Mouse (Mus musculus) CH12.LX (cell line): ENCODE data around the gene Aspg. TPM values are rescaled to one million over a fixed set of nuclear protein-coding genes. Genes with fewer than 3 reads are reported as not detected.
A peak's percentile ranks its signal among the peaks of the same experiment; 100 is the strongest.

ENCODE experiments used
- DNase-seq: peaks from one replicate; pipeline ENCODE4 v3.0.0-alpha.2; 2013; ENCODE audit errors: extremely low read depth
- H3K27ac ChIP-seq: 2 replicates; pipeline ENCODE4 v1.5.1; 2012; ENCODE audit warnings: low read depth, mild to moderate bottlenecking, control low read depth, moderate library complexity; ENCODE audit not compliant: insufficient read depth
- H3K27me3 ChIP-seq: replicated peaks from 2 replicates; pipeline ENCODE3; 2012; ENCODE audit warnings: inconsistent platforms
- H3K36me3 ChIP-seq, 2 experiments: replicated peaks in 1 of 2; 2 replicates each; pipeline versions ENCODE3 to v1.6.1; 2012; ENCODE audit warnings: inconsistent platforms in 1 of 2, low read length in 1 of 2, mild to moderate bottlenecking in 1 of 2, mixed read lengths in 1 of 2, moderate library complexity in 1 of 2; ENCODE audit not compliant: control insufficient read depth in 1 of 2, insufficient read depth in 1 of 2
- H3K4me1 ChIP-seq, 2 experiments: 2 replicates each; pipeline ENCODE4 v1.6.1; 2012; ENCODE audit warnings: inconsistent platforms in 1 of 2, moderate library complexity in 1 of 2; ENCODE audit not compliant: insufficient read depth in 2 of 2, control insufficient read depth in 1 of 2
- H3K4me2 ChIP-seq: 2 replicates; pipeline ENCODE4 v1.6.1; 2012; ENCODE audit warnings: low read depth, mild to moderate bottlenecking, control low read depth; ENCODE audit not compliant: poor library complexity, insufficient read depth, severe bottlenecking
- H3K4me3 ChIP-seq, 3 experiments: fragments of 150-350 bp in 1 of 3; sonication (generic) in 1 of 3; replicated peaks in 1 of 3; 2 replicates each; pipeline versions ENCODE3 to v1.5.1; 2011 to 2012; ENCODE audit warnings: low read depth in 2 of 3, low read length in 2 of 3, mild to moderate bottlenecking in 2 of 3, moderate library complexity in 2 of 3, control low read depth in 1 of 3, improper control_type of control experiment in 1 of 3, inconsistent platforms in 1 of 3, mixed read lengths in 1 of 3; ENCODE audit not compliant: poor library complexity in 1 of 3
- H3K79me2 ChIP-seq: replicated peaks from 2 replicates; pipeline ENCODE4 v1.6.1; 2012; ENCODE audit warnings: mild to moderate bottlenecking, moderate library complexity; ENCODE audit not compliant: control insufficient read depth, poor library complexity, insufficient read depth, severe bottlenecking; ENCODE audit errors: extremely low read depth
- H3K9ac ChIP-seq: 2 replicates; pipeline ENCODE4 v1.6.1; 2012; ENCODE audit warnings: low read depth, mild to moderate bottlenecking, control low read depth, moderate library complexity; ENCODE audit not compliant: insufficient read depth
- H3K9me3 ChIP-seq: replicated peaks from 2 replicates; pipeline ENCODE3; 2012; ENCODE audit warnings: low read length, inconsistent platforms, mixed read lengths
- CHD2 ChIP-seq: IDR thresholded peaks from 2 replicates; pipeline ENCODE4 v1.6.1; 2011; ENCODE audit warnings: low read length, improper control_type of control experiment
- CTCF ChIP-seq, 2 experiments: IDR thresholded peaks in 1 of 2; conservative IDR thresholded peaks in 1 of 2; 2 replicates each; pipeline ENCODE4 v1.5.1; 2011 to 2012; ENCODE audit warnings: low read depth in 2 of 2, low read length in 2 of 2, improper control_type of control experiment in 1 of 2, inconsistent platforms in 1 of 2, mild to moderate bottlenecking in 1 of 2, moderate library complexity in 1 of 2
- ELF1 ChIP-seq: IDR thresholded peaks from 2 replicates; pipeline ENCODE4 v1.6.1; 2014; ENCODE audit warnings: low read depth, mild to moderate bottlenecking, inconsistent platforms, low read length, improper control_type of control experiment
- IRF4 ChIP-seq: IDR thresholded peaks from 2 replicates; pipeline ENCODE4 v1.6.1; 2014; ENCODE audit warnings: low read depth, mild to moderate bottlenecking, inconsistent platforms, low read length, improper control_type of control experiment
- JUN ChIP-seq: IDR thresholded peaks from 2 replicates; pipeline ENCODE4 v1.6.1; 2011; ENCODE audit warnings: low read depth, mild to moderate bottlenecking, low read length, improper control_type of control experiment, moderate library complexity; ENCODE audit not compliant: insufficient read depth
- JUND ChIP-seq: conservative IDR thresholded peaks from 2 replicates; pipeline ENCODE4 v1.6.1; 2011; ENCODE audit warnings: low read depth, low read length, improper control_type of control experiment
- MAX ChIP-seq: IDR thresholded peaks from 2 replicates; pipeline ENCODE4 v1.6.1; 2011; ENCODE audit warnings: low read length, improper control_type of control experiment
- MAZ ChIP-seq: IDR thresholded peaks from 2 replicates; pipeline ENCODE4 v1.6.1; 2012; ENCODE audit warnings: low read depth, mild to moderate bottlenecking, inconsistent platforms, low read length, improper control_type of control experiment, moderate library complexity
- MYC ChIP-seq: IDR thresholded peaks from 2 replicates; pipeline ENCODE4 v1.6.1; 2011; ENCODE audit warnings: low read depth, mild to moderate bottlenecking, improper control_type of control experiment, low read length
- POLR2A ChIP-seq: IDR thresholded peaks from 2 replicates; pipeline ENCODE4 v1.6.1; 2011; ENCODE audit warnings: low read depth, mild to moderate bottlenecking, improper control_type of control experiment, low read length
- POLR2AphosphoS2 ChIP-seq: IDR thresholded peaks from 2 replicates; pipeline ENCODE4 v1.6.1; 2011; ENCODE audit warnings: low read depth, low read length, improper control_type of control experiment
- RAD21 ChIP-seq: IDR thresholded peaks from 2 replicates; pipeline ENCODE4 v1.6.1; 2011; ENCODE audit warnings: low read depth, mild to moderate bottlenecking, low read length, improper control_type of control experiment, moderate library complexity
- RCOR1 ChIP-seq: conservative IDR thresholded peaks from 2 replicates; pipeline ENCODE4 v1.6.1; 2012; ENCODE audit warnings: low read depth, mild to moderate bottlenecking, inconsistent platforms, low read length, improper control_type of control experiment
- SIN3A ChIP-seq: IDR thresholded peaks from 2 replicates; pipeline ENCODE4 v1.6.1; 2012; ENCODE audit warnings: low read length, improper control_type of control experiment, inconsistent platforms
- SMC3 ChIP-seq: IDR thresholded peaks from 2 replicates; pipeline ENCODE4 v1.6.1; 2011; ENCODE audit warnings: low read depth, low read length, improper control_type of control experiment
- TCF12 ChIP-seq: IDR thresholded peaks from 2 replicates; pipeline ENCODE4 v1.6.1; 2014; ENCODE audit warnings: low read depth, mild to moderate bottlenecking, inconsistent platforms, low read length, improper control_type of control experiment
- USF1 ChIP-seq: IDR thresholded peaks from 2 replicates; pipeline ENCODE4 v1.6.1; 2014; ENCODE audit warnings: low read depth, mild to moderate bottlenecking, inconsistent platforms, low read length, improper control_type of control experiment
- USF2 ChIP-seq: conservative IDR thresholded peaks from 2 replicates; pipeline ENCODE4 v1.6.1; 2011; ENCODE audit warnings: low read depth, low read length, improper control_type of control experiment
- ZMIZ1 ChIP-seq: IDR thresholded peaks from 2 replicates; pipeline ENCODE4 v1.6.1; 2012; ENCODE audit warnings: low read depth, mild to moderate bottlenecking, inconsistent platforms, low read length, improper control_type of control experiment
- dilution Hi-C: fragments of 300-500 bp; cut with MboI; formaldehyde crosslinking; loops from 2 replicates; pipeline ENCODE4 v1.14.3; 2020; ENCODE audit warnings: low sequenced_read_pairs; ENCODE audit not compliant: extremely low pct_unique_long_range_greater_than_20kb, extremely low pct_ligation_motif_present
- in situ Hi-C: fragments of 300-500 bp; cut with MboI; formaldehyde crosslinking; loops from 3 replicates; pipeline ENCODE4 v1.14.3; 2019; ENCODE audit warnings: low sequenced_read_pairs, low pct_ligation_motif_present, low pct_unique_long_range_greater_than_20kb, mixed read lengths
- polyA plus RNA-seq: library from polyadenylated mRNA; unstranded; fragments of >175 nt; gene quantifications from 2 replicates; pipeline ENCODE4 v1.2.1, GENCODE M21; 2012; ENCODE audit warnings: low read depth; ENCODE audit not compliant: insufficient read length
- total RNA-seq, 2 experiments: library from RNA; depleted of rRNA; stranded (reverse); fragments of 300-350 nt in 1 of 2; fragments of >200 nt in 1 of 2; gene quantifications; 2 replicates each; pipeline ENCODE4 v1.2.3; 2012 to 2014

Aspg gene
- total and polyA plus RNA-seq, 3 experiments, result not detected

- peaks cover 71% of the 10 kb centered on the region for H3K27me3 ChIP-seq
- no peak for DNase-seq
- in situ Hi-C loops, result no loop called here
Observed at GRCm38 (mm10) chr12:112126931-112127635, 20.6 kb downstream of the Aspg start.

GRCm38 (mm10) chr12:112128526-112128925 is 22.0 kb downstream of the Aspg start:
- Histone ChIP-seq H3K4me1 (peaks cover 12 to 20% of the 10 kb centered on the region in 2 experiments), H3K4me2 (no peak overlapping the region), H3K79me2 (no peaks in the 10 kb centered on the region), H3K27me3 (peaks cover 71% of the 10 kb centered on the region), H3K4me3 (no peak overlapping the region), H3K9ac (no peak overlapping the region), H3K9me3 (peaks cover 8% of the 10 kb centered on the region), H3K36me3 (no peaks in the 10 kb centered on the region), H3K27ac (no peak overlapping the region)
- dilution Hi-C loops, result no loop called here
- no peak for TF ChIP-seq TCF12
- TF ChIP-seq CHD2, result no peak
- no peak for TF ChIP-seq POLR2A
- TF ChIP-seq RCOR1, result no peak
- no peak for TF ChIP-seq JUN
- no peak for TF ChIP-seq USF2
- TF ChIP-seq IRF4, result no peak
- in situ Hi-C loops, result no loop called here
- DNase-seq, result no peak

More at GRCm38 (mm10) chr12:112126931-112127635, 20.6 kb downstream of the Aspg start:
- dilution Hi-C loops, result no loop called here
- H3K79me2 ChIP-seq, result no peaks in the 10 kb centered on the region
- no peak overlapping the region for H3K4me2 ChIP-seq
- H3K27ac ChIP-seq, result no peak overlapping the region
- no peak for TF ChIP-seq JUND
- TF ChIP-seq MYC, result no peak
- no peak for TF ChIP-seq USF2
- TF ChIP-seq CTCF (conservative IDR thresholded peaks at IDR 0.05 in 1 of 2, IDR thresholded peaks at IDR 0.05 in 1 of 2; ENCODE audit: low read depth in 2 of 2, low read length in 2 of 2), result peak in 1 of 2 experiments; percentile 42; a peak in 2 of 4 replicates
- H3K4me1 ChIP-seq, result peaks cover 12 to 20% of the 10 kb centered on the region in 2 experiments
- no peak overlapping the region for H3K4me3 ChIP-seq
- H3K36me3 ChIP-seq, result no peaks in the 10 kb centered on the region
- H3K9ac ChIP-seq, result no peak overlapping the region
- peaks cover 8% of the 10 kb centered on the region for H3K9me3 ChIP-seq

GRCm38 (mm10) chr12:112129300-112129856 is 22.9 kb downstream of the Aspg start:
- no peak overlapping the region for H3K27ac ChIP-seq
- H3K36me3 ChIP-seq, result no peaks in the 10 kb centered on the region
- H3K27me3 ChIP-seq, result peaks cover 71% of the 10 kb centered on the region
- H3K4me2 ChIP-seq, result peak overlapping the region; percentile 67
- H3K4me1 ChIP-seq, result peaks cover 12 to 20% of the 10 kb centered on the region in 2 experiments
- in situ Hi-C loops, result no loop called here
- dilution Hi-C loops, result no loop called here
- peaks cover 8% of the 10 kb centered on the region for H3K9me3 ChIP-seq
- peak overlapping the region in 1 of 3 experiments; percentile 71 for H3K4me3 ChIP-seq
- DNase-seq, result no peak
- no peaks in the 10 kb centered on the region for H3K79me2 ChIP-seq
- TF ChIP-seq USF1 (no peak), ZMIZ1 (no peak), SIN3A (no peak), POLR2AphosphoS2 (no peak), ELF1 (no peak), MAX (no peak), MAZ (no peak), MYC (no peak), SMC3 (no peak), TCF12 (no peak), RAD21 (no peak), POLR2A (no peak), IRF4 (no peak)
- H3K9ac ChIP-seq, result no peak overlapping the region
